ENCODE assay signal across 11 mouse cellular contexts in the genomic region with DNA sequence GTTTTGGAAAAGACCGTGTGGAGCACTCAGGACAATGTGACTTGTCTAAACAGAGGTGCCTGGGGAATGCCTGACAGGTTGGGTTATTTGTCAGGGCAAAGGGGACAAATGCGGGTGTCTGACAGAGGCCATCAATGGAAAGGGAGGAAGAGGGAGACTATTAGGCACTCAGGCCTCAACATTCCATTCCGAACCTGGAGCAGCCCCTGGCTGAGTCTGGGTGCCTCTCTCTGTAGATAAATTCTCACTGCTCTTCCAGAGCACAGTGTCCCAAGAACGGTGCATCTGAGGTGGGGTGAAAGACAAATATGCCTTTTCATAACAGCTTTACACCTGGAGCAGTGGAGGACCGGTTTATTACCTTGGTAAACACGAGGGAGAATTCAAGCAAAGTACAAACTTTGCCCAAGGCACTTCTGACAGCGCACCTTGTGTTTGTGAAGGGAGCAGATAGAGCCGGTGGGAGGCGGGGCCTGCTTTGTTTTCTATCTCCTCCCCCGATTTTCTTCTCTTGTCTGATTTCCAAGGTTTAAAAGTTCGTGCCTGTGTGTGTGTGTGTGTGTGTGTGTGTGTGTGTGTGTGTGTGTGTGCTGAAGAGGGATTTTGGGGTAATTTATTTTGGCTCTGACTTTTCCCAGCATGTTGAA.
DNase-seq lines count a peak whose midpoint lies in the region; ATAC-seq lines count a peak whose summit lies in the region.
"Had no signal": no experiment of that assay in that cellular context is flagged by ENCODE, and none has a peak within 500 bp of the region (broad histone marks: within the 10 kb centered on the region; RNA-seq: fewer than 3 reads in every experiment).

No protein-coding gene starts in this region.

- peak; percentile 29 for DNase-seq in embryo, embryonic 10.5 days (ENCODE audit: low spot score)
- DNase-seq in embryo, embryonic 11 days, result no peak
- DNase-seq in embryonic facial prominence, embryonic 11.5 days (ENCODE audit: low spot score), result peak; percentile 41
- peak; percentile 38 for DNase-seq in kidney, postnatal 10 days
- no peak for DNase-seq in right cerebral cortex, postnatal 10 days (ENCODE audit: low spot score in 2 of 2)
- DNase-seq in frontal cortex, postnatal 36 days (ENCODE audit: low spot score in 2 of 2), result no peak
- no peak for DNase-seq in frontal cortex, postnatal 25 days (ENCODE audit: low spot score in 2 of 2)
- DNase-seq: cerebellum, adult 11 months had no signal

- WGBS in embryonic facial prominence, embryonic 11.5 days, result 38% methylated on average over 11 of the region's 11 CpGs
- 22% methylated on average over 10 of the region's 11 CpGs for WGBS in lung, embryonic 16.5 days

- no peaks in the 10 kb centered on the region for H3K27me3 ChIP-seq in embryonic facial prominence, embryonic 11.5 days (ENCODE audit: control insufficient read depth, insufficient read depth, low read length)
- H3K27me3 ChIP-seq in lung, embryonic 16.5 days (ENCODE audit: control insufficient read depth, insufficient read depth, low read depth, low read length), result no peaks in the 10 kb centered on the region
- H3K27me3 ChIP-seq: hindbrain, embryonic 13.5 days had no signal

- no peak overlapping the region for H3K27ac ChIP-seq in embryonic facial prominence, embryonic 11.5 days (replicated peaks; ENCODE audit: low read depth, low read length)
- H3K27ac ChIP-seq in lung, embryonic 16.5 days (ENCODE audit: low read length), result peak overlapping the region; percentile 77
- H3K27ac ChIP-seq: hindbrain, embryonic 13.5 days had no signal

- 0 out of 2 replicates have a peak, but pooled peaks have one; percentile 14 for ATAC-seq in embryonic facial prominence, embryonic 11.5 days (replicated peaks; ENCODE audit: insufficient number of reproducible peaks, low FRiP score, low TSS enrichment, low read depth)
- ATAC-seq in lung, embryonic 16.5 days (ENCODE audit: low read depth), result peak; percentile 58

- no peaks in the 10 kb centered on the region for H3K4me1 ChIP-seq in embryonic facial prominence, embryonic 11.5 days (ENCODE audit: control insufficient read depth, insufficient read depth, low read length)
- peaks cover 20% of the 10 kb centered on the region for H3K4me1 ChIP-seq in lung, embryonic 16.5 days (replicated peaks; ENCODE audit: control insufficient read depth, insufficient read depth, low read length)
- H3K4me1 ChIP-seq: hindbrain, embryonic 13.5 days had no signal

- no peaks in the 10 kb centered on the region for H3K36me3 ChIP-seq in embryonic facial prominence, embryonic 11.5 days (replicated peaks; ENCODE audit: control insufficient read depth, insufficient read depth, low read depth, low read length)
- H3K36me3 ChIP-seq in lung, embryonic 16.5 days (ENCODE audit: control insufficient read depth, insufficient read depth, low read length), result no peaks in the 10 kb centered on the region
- H3K36me3 ChIP-seq: hindbrain, embryonic 13.5 days had no signal

- no peaks in the 10 kb centered on the region for H3K9me3 ChIP-seq in embryonic facial prominence, embryonic 11.5 days (replicated peaks; ENCODE audit: control insufficient read depth, low read length)
- H3K9me3 ChIP-seq in lung, embryonic 16.5 days (ENCODE audit: control insufficient read depth, low read length), result no peaks in the 10 kb centered on the region
- H3K9me3 ChIP-seq: hindbrain, embryonic 13.5 days; megakaryocyte, embryonic 14.5 days had no signal

- H3K4me2 ChIP-seq in embryonic facial prominence, embryonic 11.5 days (ENCODE audit: low read depth, low read length), result no peak overlapping the region
- H3K4me2 ChIP-seq in lung, embryonic 16.5 days (ENCODE audit: low read depth, low read length), result peak overlapping the region; percentile 1; the same call in 1 of the 2 replicates
- H3K4me2 ChIP-seq: hindbrain, embryonic 13.5 days had no signal

- H3K9ac ChIP-seq in embryonic facial prominence, embryonic 11.5 days (replicated peaks; ENCODE audit: low read length), result no peak overlapping the region
- H3K9ac ChIP-seq in lung, embryonic 16.5 days (ENCODE audit: low read length), result no peak overlapping the region
- H3K9ac ChIP-seq: hindbrain, embryonic 13.5 days had no signal

- H3K4me3 ChIP-seq in embryonic facial prominence, embryonic 11.5 days (ENCODE audit: low read depth, low read length), result no peak overlapping the region
- H3K4me3 ChIP-seq in lung, embryonic 16.5 days (ENCODE audit: low read length), result no peak overlapping the region
- H3K4me3 ChIP-seq: hindbrain, embryonic 13.5 days; megakaryocyte, embryonic 14.5 days had no signal

Comparison
In these comparisons a context has a peak if more than half of its experiments do, and no peak if none do; other contexts are left out.
1. DNase-seq: peak in embryo, embryonic 10.5 days (single experiment), embryonic facial prominence, embryonic 11.5 days (single experiment) and kidney, postnatal 10 days (single experiment); none in embryo, embryonic 11 days (single experiment), right cerebral cortex, postnatal 10 days (0 of 2), frontal cortex, postnatal 36 days (0 of 2) and frontal cortex, postnatal 25 days (0 of 2).